Mouse (Mus musculus) embryonic facial prominence, embryonic 10.5 days (tissue): ENCODE results near the gene Olfr1395. TPM values are rescaled to one million over a fixed set of nuclear protein-coding genes. Genes with fewer than 3 reads are reported as not detected.
"Not testable (repeated sequence)": the region's sequence is repeated elsewhere in the genome, so short reads cannot be mapped to it uniquely, and the experiment has no call there.

Experiments used
- DNase-seq: peaks from one replicate; pipeline ENCODE4 v3.0.0-alpha.2; 2017; ENCODE audit warnings: low spot score
- H3K27ac ChIP-seq: fragments of 300-500 bp; sonication (generic); replicated peaks from 2 replicates; pipeline ENCODE4 v1.5.1; 2016; ENCODE audit warnings: mild to moderate bottlenecking
- H3K27me3 ChIP-seq: fragments of 300-500 bp; sonication (generic); replicated peaks from 2 replicates; pipeline ENCODE4 v1.6.1; 2016; ENCODE audit warnings: low read depth, mild to moderate bottlenecking; ENCODE audit not compliant: poor library complexity, severe bottlenecking
- H3K36me3 ChIP-seq: fragments of 300-500 bp; sonication (generic); replicated peaks from 2 replicates; pipeline ENCODE4 v1.6.1; 2016; ENCODE audit warnings: mild to moderate bottlenecking, moderate library complexity
- H3K4me1 ChIP-seq: fragments of 300-500 bp; sonication (generic); 2 replicates; pipeline ENCODE4 v1.6.1; 2016
- H3K4me3 ChIP-seq: fragments of 300-500 bp; sonication (generic); 2 replicates; pipeline ENCODE4 v1.5.1; 2016; ENCODE audit warnings: mild to moderate bottlenecking, moderate library complexity
- H3K9me3 ChIP-seq: fragments of 300-500 bp; sonication (generic); 2 replicates; pipeline ENCODE4 v1.6.1; 2016; ENCODE audit warnings: mild to moderate bottlenecking
- WGBS: fragments of 180-500 bp; shearing (Covaris S2); methylation state at CpG from one replicate; pipeline ENCODE4 v1.1.7; 2016; 5-methylcytosine and 5-hydroxymethylcytosine counted together
- polyA plus RNA-seq: library from polyadenylated mRNA; unstranded; fragments of >200 nt; fragmentation: Nextera tagmentation; extraction: Ambion mirVana; gene quantifications from 2 replicates; pipeline ENCODE4 v1.2.1, GENCODE M21; 2016

The Olfr1395 gene
- polyA plus RNA-seq, 1 experiment from 2014 or later, result not detected

- Histone ChIP-seq H3K36me3 (no peaks in the 10 kb centered on the region), H3K27me3 (no peaks in the 10 kb centered on the region), H3K4me1 (no peaks in the 10 kb centered on the region), H3K27ac (no peak within 1 kb of the TSS), H3K4me3 (no peak within 1 kb of the TSS), H3K9me3 (no peaks in the 10 kb centered on the region)
- no peak for DNase-seq
- WGBS, result 76% methylated on average over 8 of the region's 8 CpGs
Observed at GRCm38 (mm10) chr11:49186955-49187488, 44.9 kb downstream of the Olfr1395 start, which contains the start of gene Btnl9. Gene Btnl9, minus strand, starts transcription at chr11:49187159.

DNA sequence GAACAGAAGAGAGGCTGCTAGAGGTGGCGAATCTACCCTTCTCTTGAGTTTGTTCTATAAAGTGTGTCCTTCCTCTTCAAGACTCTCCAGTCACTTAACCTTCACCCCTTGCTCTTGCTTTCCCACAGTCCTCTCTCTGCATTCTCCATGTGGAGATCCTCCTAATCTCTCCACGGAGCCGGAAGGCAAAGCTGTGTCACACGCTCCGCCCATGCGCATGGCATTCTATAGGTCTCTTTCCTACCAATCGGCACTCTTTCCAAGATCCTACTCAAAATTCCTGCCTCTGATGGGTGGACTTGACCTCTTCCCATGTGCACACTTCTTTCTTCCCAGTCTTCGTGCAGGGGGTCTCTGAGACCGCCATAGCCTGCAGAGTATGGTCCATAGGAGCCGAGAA, 45.6 kb downstream of the Olfr1395 start:
- Histone ChIP-seq H3K4me1 (no peaks in the 10 kb centered on the region), H3K9me3 (no peaks in the 10 kb centered on the region), H3K36me3 (no peaks in the 10 kb centered on the region), H3K27ac (no peak overlapping the region), H3K4me3 (no peak overlapping the region), H3K27me3 (no peaks in the 10 kb centered on the region)
- no peak for DNase-seq
- WGBS, result 78% methylated on average over 10 of the region's 10 CpGs

GRCm38 (mm10) chr11:49189737-49190136, 47.7 kb downstream of the Olfr1395 start:
- Histone ChIP-seq H3K4me1 (no peaks in the 10 kb centered on the region), H3K4me3 (no peak overlapping the region), H3K27me3 (no peaks in the 10 kb centered on the region), H3K36me3 (no peaks in the 10 kb centered on the region), H3K27ac (no peak overlapping the region), H3K9me3 (no peaks in the 10 kb centered on the region)
- peak; percentile 43 for DNase-seq
- WGBS, result 9% methylated on average over 7 of the region's 7 CpGs

- Histone ChIP-seq H3K9me3 (no peaks in the 10 kb centered on the region), H3K4me1 (no peaks in the 10 kb centered on the region), H3K4me3 (no peak overlapping the region), H3K36me3 (no peaks in the 10 kb centered on the region), H3K27me3 (no peaks in the 10 kb centered on the region), H3K27ac (no peak overlapping the region)
- DNase-seq, result no peak
- WGBS, result 58% methylated on average over 2 of the region's 2 CpGs
Observed at GRCm38 (mm10) chr11:49191083-49191482, 49.0 kb downstream of the Olfr1395 start.

DNA sequence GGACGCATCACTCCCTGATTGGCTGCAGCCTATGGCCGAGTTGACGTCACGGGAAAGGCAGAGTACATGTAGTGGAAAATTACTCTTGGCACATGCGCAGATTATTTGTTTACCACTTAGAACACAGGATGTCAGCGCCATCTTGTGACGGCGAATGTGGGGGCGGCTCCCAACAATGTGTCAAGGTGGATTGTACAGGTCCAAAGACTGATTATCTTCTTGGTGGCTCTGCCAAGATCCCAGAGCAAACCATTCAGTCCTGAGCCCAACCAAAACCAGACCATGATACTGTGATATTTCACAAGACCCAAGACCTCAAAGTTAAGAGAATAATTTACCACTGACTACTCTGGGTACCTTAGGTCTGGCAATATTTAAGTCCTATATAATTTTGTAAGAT, 52.7 kb downstream of the Olfr1395 start:
- H3K27me3 ChIP-seq, H3K9me3 ChIP-seq, H3K4me3 ChIP-seq, H3K36me3 ChIP-seq, H3K4me1 ChIP-seq, H3K27ac ChIP-seq, DNase-seq: not testable (repeated sequence)
- 95% methylated on average over 9 of the region's 9 CpGs for WGBS

GRCm38 (mm10) chr11:49195819-49196322, 53.8 kb downstream of the Olfr1395 start:
- Histone ChIP-seq H3K9me3 (no peaks in the 10 kb centered on the region), H3K27me3 (no peaks in the 10 kb centered on the region), H3K4me3 (no peak overlapping the region), H3K36me3 (no peaks in the 10 kb centered on the region), H3K4me1 (no peaks in the 10 kb centered on the region), H3K27ac (no peak overlapping the region)
- DNase-seq, result no peak
- WGBS, result 91% methylated on average over 7 of the region's 7 CpGs

Other genes starting within 250 kb of the Olfr1395 start
- 0.14 TPM in 1 of 2 replicates, not detected in the other for gene Gm5431, start 240.1 kb upstream of the Olfr1395 start, polyA plus RNA-seq
- gene Psme2b, start 196.1 kb upstream of the Olfr1395 start, polyA plus RNA-seq, result 1.7 and 1.8 TPM in 2 replicates
- not detected in 2 replicates for gene Olfr56, start 163.4 kb upstream of the Olfr1395 start, polyA plus RNA-seq
- gene 9930111J21Rik1, start 162.9 kb upstream of the Olfr1395 start, polyA plus RNA-seq, result 0.26 and 0.30 TPM in 2 replicates
- gene Gm12185, start 150.0 kb upstream of the Olfr1395 start, polyA plus RNA-seq, result not detected in 2 replicates
- gene Tgtp1, start 148.1 kb upstream of the Olfr1395 start, polyA plus RNA-seq, result not detected in 2 replicates
- 0.16 and 0.20 TPM in 2 replicates for gene 9930111J21Rik2, start 91.0 kb upstream of the Olfr1395 start, polyA plus RNA-seq
- gene Tgtp2, start 78.1 kb upstream of the Olfr1395 start, polyA plus RNA-seq, result not detected in 2 replicates
- 0.18 and 0.19 TPM in 2 replicates for gene Ifi47, start 65.7 kb upstream of the Olfr1395 start, polyA plus RNA-seq
- not detected in 2 replicates for gene Olfr1396, start 27.4 kb upstream of the Olfr1395 start, polyA plus RNA-seq
- gene Olfr1394, start 12.1 kb downstream of the Olfr1395 start, polyA plus RNA-seq, result not detected in 2 replicates
- gene Btnl9, start 44.9 kb downstream of the Olfr1395 start, polyA plus RNA-seq, result 0.23 and 0.31 TPM in 2 replicates
- gene Zfp62, start 61.0 kb downstream of the Olfr1395 start, polyA plus RNA-seq, result 46.8 and 50.0 TPM in 2 replicates
- gene Mgat1, start 101.9 kb downstream of the Olfr1395 start, polyA plus RNA-seq, result 34.8 and 40.3 TPM in 2 replicates
- 0.10 TPM in 1 of 2 replicates, not detected in the other for gene Olfr1393, start 136.0 kb downstream of the Olfr1395 start, polyA plus RNA-seq
- 0.06 TPM in 1 of 2 replicates, not detected in the other for gene Olfr1392, start 143.0 kb downstream of the Olfr1395 start, polyA plus RNA-seq
- gene Olfr10, start 162.5 kb downstream of the Olfr1395 start, polyA plus RNA-seq, result not detected in 2 replicates
- gene Olfr1391, start 180.5 kb downstream of the Olfr1395 start, polyA plus RNA-seq, result not detected in 2 replicates
- not detected in 2 replicates for gene Olfr1390, start 192.9 kb downstream of the Olfr1395 start, polyA plus RNA-seq